Mouse (Mus musculus) heart, adult 2 months (tissue): Measurements from ENCODE around the gene Rars. TPM values are rescaled to one million over a fixed set of nuclear protein-coding genes. Genes with fewer than 3 reads are reported as not detected.
"Not testable (repeated sequence)": the region's sequence is repeated elsewhere in the genome, so short reads cannot be mapped to it uniquely, and the experiment has no call there.

Source experiments
- DNase-seq, 2 experiments: peaks; one replicate each; pipeline ENCODE4 v3.0.0; 2021
- H3K27ac ChIP-seq: fragments of 200-600 bp; 2 replicates; pipeline ENCODE4 v1.8.1; 2022
- H3K27me3 ChIP-seq: fragments of 200-500 bp; 2 replicates; pipeline ENCODE4 v1.6.1; 2012; ENCODE audit warnings: mild to moderate bottlenecking, low read length, inconsistent platforms, mixed read lengths; ENCODE audit not compliant: control insufficient read depth, insufficient read depth
- H3K36me3 ChIP-seq: fragments of 200-500 bp; 2 replicates; pipeline ENCODE4 v1.6.1; 2012; ENCODE audit warnings: low read length, inconsistent platforms; ENCODE audit not compliant: control insufficient read depth, insufficient read depth
- H3K4me1 ChIP-seq: fragments of 200-500 bp; 2 replicates; pipeline ENCODE4 v1.6.1; 2011; ENCODE audit warnings: low read length; ENCODE audit not compliant: control insufficient read depth, insufficient read depth
- H3K4me3 ChIP-seq: fragments of 200-600 bp; 2 replicates; pipeline ENCODE4 v1.8.1; 2022
- H3K79me2 ChIP-seq: fragments of 200-500 bp; replicated peaks from 2 replicates; pipeline ENCODE4 v1.6.1; 2012; ENCODE audit warnings: mild to moderate bottlenecking, inconsistent platforms, low read length, moderate library complexity, mixed read lengths; ENCODE audit not compliant: control insufficient read depth, insufficient read depth
- H3K9ac ChIP-seq: fragments of 200-500 bp; 2 replicates; pipeline ENCODE4 v1.6.1; 2012; ENCODE audit warnings: low read depth, mild to moderate bottlenecking, control low read depth, inconsistent platforms, low read length, mixed read lengths
- CTCF ChIP-seq: fragments of 200-600 bp; IDR thresholded peaks from 2 replicates; pipeline ENCODE4 v1.8.1; 2022; ENCODE audit warnings: antibody characterized with exemption, mild to moderate bottlenecking, moderate library complexity
- EP300 ChIP-seq: fragments of 200-500 bp; IDR thresholded peaks from 2 replicates; pipeline ENCODE4 v1.6.1; 2011; ENCODE audit warnings: low read depth, low read length, control low read depth; ENCODE audit not compliant: insufficient read depth
- POLR2A ChIP-seq: fragments of 200-500 bp; IDR thresholded peaks from 2 replicates; pipeline ENCODE4 v1.6.1; 2011; ENCODE audit warnings: mild to moderate bottlenecking, low read depth, low read length, control low read depth; ENCODE audit not compliant: insufficient read depth
- WGBS: fragments of 180-500 bp; shearing (Covaris S2); methylation state at CpG from one replicate; pipeline ENCODE4 v1.1.7; 2018; 5-methylcytosine and 5-hydroxymethylcytosine counted together
- intact Hi-C: fragments of 180-260 bp; cut with DNase I; formaldehyde crosslinking; loops from one replicate; pipeline ENCODE4 v1.15.1; 2025
- polyA plus RNA-seq: library from polyadenylated mRNA; depleted of rRNA; stranded (reverse); fragments of >200 nt; gene quantifications from 2 replicates; pipeline ENCODE4 v1.2.3, GENCODE M21; 2012
- total RNA-seq, 2 experiments: library from RNA; stranded (reverse); gene quantifications; 2 replicates each; pipeline ENCODE4 v1.2.3; 2021

The Rars gene
- total and polyA plus RNA-seq, 3 experiments = 11.7 to 37.4 (median 36.3) TPM

DNA sequence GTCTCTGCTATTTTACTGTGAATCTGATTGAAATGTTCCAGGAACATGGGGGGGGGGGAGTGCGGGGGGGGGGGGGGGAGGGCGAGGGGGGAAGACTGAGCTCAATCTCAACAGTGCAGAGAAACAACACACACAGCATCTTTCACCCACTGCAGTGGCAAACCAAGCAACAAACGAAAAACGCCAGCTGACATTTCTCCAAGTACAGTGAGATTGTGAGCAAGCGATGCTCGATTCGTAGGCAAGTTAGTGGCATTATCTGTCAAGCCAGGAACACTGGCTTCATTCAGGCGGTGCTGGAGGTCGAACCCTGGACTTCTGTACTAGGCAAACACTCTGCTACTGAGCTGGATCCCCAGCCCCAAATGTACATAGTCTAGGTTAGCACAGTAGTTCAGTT is 21.3 kb upstream of the Rars start:
- WGBS = 72% methylated on average over 7 of the region's 9 CpGs

DNA sequence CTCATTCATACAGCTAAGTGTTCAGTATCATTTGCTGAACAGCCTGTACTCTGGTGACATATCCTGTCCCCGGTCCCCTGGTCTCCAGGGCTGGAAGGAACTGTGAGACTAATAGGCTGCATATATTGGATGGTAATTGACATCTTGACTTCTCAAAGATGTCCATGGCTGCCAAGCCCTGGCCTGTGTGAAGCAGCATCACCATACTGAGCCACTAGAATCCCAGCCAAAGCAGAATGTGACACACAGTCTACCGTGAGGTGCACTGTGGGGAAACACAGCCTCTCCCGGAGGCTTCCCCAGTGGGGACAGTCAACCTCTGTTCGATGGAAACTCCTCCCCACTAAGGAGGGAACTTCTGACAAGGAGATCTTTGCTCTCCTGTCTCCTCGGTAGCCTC is 20.6 kb upstream of the Rars start:
- no peak for DNase-seq
- H3K79me2 ChIP-seq = no peaks in the 10 kb centered on the region
- H3K27me3 ChIP-seq = no peaks in the 10 kb centered on the region
- no peak overlapping the region for H3K9ac ChIP-seq
- no peak for TF ChIP-seq EP300
- no peak for TF ChIP-seq POLR2A
- no peak for TF ChIP-seq CTCF
- WGBS = 71% methylated on average over 5 of the region's 5 CpGs
- no peaks in the 10 kb centered on the region for H3K36me3 ChIP-seq
- H3K27ac ChIP-seq = no peak overlapping the region
- intact Hi-C loops = no loop called here
- H3K4me3 ChIP-seq = no peak overlapping the region
- no peaks in the 10 kb centered on the region for H3K4me1 ChIP-seq

More for the DNA sequence above, 21.3 kb upstream of the Rars start:
- intact Hi-C loops = no loop called here
- Histone ChIP-seq H3K27ac (no peak overlapping the region), H3K4me3 (no peak overlapping the region), H3K9ac (no peak overlapping the region), H3K36me3 (no peaks in the 10 kb centered on the region), H3K4me1 (no peaks in the 10 kb centered on the region), H3K79me2 (no peaks in the 10 kb centered on the region), H3K27me3 (no peaks in the 10 kb centered on the region)
- no peak for DNase-seq
- TF ChIP-seq EP300 = no peak
- no peak for TF ChIP-seq POLR2A
- no peak for TF ChIP-seq CTCF

DNA sequence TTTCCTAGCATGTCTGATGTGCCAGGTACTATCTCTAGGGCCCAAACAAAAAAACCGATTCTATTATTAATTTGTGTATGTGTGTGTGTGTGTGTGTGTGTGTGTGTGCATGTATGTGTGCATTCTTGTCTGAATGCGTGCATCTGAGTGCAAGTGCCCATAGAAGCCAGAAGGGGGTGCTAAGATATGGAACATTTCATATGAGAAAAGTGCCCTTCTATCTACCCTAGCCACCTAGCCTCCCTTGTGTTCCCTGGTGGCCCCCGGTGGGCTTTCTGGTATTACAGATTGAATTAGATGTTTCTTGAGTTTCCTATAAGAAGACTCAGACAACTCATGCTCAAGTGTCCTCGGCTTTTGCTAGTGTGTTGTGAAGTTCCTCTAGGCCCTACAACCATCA is 19.3 kb upstream of the Rars start:
- intact Hi-C loops = no loop called here
- WGBS = 92% methylated on average over 4 of the region's 4 CpGs
- Histone ChIP-seq H3K79me2 (no peaks in the 10 kb centered on the region), H3K36me3 (no peaks in the 10 kb centered on the region), H3K27ac (no peak overlapping the region), H3K9ac (no peak overlapping the region), H3K27me3 (no peaks in the 10 kb centered on the region), H3K4me1 (no peaks in the 10 kb centered on the region), H3K4me3 (no peak overlapping the region)
- no peak for TF ChIP-seq CTCF
- no peak for TF ChIP-seq POLR2A
- DNase-seq = no peak

DNA sequence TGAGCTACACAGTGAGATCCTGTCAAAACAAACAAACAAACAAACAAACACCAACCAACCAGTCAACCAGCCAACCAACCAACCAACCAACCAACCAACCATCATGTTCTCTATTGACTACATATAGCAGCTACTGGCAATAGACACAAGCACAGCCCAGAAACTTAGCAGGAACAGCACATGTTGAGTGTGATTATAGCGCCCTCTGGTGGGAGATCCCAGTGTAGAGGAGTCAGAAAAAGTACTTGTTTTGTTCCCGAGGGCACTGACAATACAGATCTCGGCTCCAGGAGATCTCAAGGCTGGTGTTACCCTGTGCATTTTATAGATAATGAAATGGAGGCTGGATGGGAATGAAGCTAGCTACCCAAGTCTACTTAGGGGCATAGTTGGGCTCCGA is 18.4 kb upstream of the Rars start:
- WGBS = 50% methylated on average over 4 of the region's 4 CpGs
- H3K27me3 ChIP-seq = no peaks in the 10 kb centered on the region
- H3K36me3 ChIP-seq = no peaks in the 10 kb centered on the region
- H3K79me2 ChIP-seq = no peaks in the 10 kb centered on the region
- intact Hi-C loops = no loop called here
- no peak for TF ChIP-seq EP300
- peak; percentile 45 for TF ChIP-seq CTCF
- no peak overlapping the region for H3K9ac ChIP-seq
- no peak overlapping the region for H3K27ac ChIP-seq
- DNase-seq = no peak
- no peak overlapping the region for H3K4me3 ChIP-seq
- H3K4me1 ChIP-seq = no peaks in the 10 kb centered on the region

DNA sequence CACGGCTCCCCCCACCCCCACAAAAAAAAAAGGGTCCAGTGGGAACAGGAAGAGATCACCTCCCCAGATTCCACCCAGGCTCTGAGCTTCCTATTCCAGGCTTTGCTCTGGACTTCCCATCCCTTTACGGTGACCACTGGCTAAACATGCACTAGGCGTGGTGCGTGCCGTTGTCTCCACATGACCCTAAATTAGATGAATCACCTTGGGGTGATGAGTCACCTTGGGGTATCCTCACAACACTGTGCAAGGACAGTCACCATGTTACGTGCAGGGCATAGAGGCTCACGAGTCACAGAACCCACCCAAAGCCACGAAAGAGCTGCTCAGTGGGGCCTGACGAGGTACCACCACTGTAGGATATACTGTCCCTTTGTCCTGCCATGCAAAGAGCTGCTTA is 10.0 kb upstream of the Rars start:
- no peaks in the 10 kb centered on the region for H3K36me3 ChIP-seq
- intact Hi-C loops = no loop called here
- H3K4me3 ChIP-seq = no peak overlapping the region

DNA sequence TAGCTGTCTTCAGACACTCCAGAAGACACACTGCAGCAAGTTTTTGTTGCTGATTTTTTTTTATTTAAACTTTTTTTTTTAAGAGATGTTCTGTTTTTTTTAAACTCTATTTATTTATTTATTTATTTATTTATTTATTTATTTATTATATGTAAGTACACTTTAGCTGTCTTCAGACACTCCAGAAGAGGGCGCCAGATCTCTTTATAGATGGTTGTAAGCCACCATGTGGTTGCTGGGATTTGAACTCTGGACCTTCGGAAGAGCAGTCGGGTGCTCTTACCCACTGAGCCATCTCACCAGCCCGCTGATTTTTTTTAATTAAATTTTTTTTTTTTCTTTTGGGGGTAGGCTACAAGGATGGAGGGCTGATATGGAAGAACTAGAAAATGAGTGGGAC is 8.3 kb upstream of the Rars start:
- H3K27ac ChIP-seq, H3K4me3 ChIP-seq, H3K79me2 ChIP-seq, H3K36me3 ChIP-seq, H3K9ac ChIP-seq, H3K27me3 ChIP-seq, DNase-seq, intact Hi-C loops, H3K4me1 ChIP-seq: not testable (repeated sequence)
- WGBS = 81% methylated on average over 4 of the region's 4 CpGs
- TF ChIP-seq CTCF = peak; percentile 27

More for the DNA sequence above, 10.0 kb upstream of the Rars start:
- H3K27ac ChIP-seq = no peak overlapping the region
- no peaks in the 10 kb centered on the region for H3K79me2 ChIP-seq
- TF ChIP-seq POLR2A (no peak), EP300 (no peak), CTCF (no peak)
- no peak overlapping the region for H3K9ac ChIP-seq
- DNase-seq = no peak
- H3K4me1 ChIP-seq = no peaks in the 10 kb centered on the region
- WGBS = 78% methylated on average over 9 of the region's 9 CpGs
- H3K27me3 ChIP-seq = no peaks in the 10 kb centered on the region

DNA sequence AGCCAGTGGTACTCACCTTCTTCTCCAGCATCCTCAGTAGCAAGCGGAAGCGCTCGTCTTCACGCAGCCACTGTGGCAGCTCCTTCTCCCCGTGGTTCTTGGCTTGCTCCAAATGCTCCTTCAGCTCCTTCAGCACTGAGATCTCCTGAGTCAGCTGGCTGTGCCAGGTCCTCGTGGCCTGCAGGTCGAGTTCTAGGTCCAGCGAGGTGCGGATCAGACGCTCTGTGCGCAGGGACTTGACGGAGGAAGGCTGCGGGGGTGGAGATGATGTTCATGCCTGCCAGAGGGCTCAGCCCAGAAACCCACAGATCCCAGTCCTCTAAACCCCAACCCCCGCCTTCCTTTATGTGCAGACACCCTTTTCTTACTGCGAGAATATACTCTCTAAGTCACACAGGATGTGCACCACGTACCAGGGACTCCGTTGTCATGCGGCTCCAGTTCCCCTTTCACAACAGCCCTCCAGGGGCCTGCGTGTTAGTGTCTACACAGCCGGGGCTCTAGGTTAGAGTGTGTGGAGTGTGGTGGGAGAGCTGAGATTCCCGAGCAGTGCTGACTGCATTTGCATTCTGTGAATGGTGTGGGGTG is 7.5 kb upstream of the Rars start:
- intact Hi-C loops = no loop called here
- H3K4me3 ChIP-seq = no peak overlapping the region
- no peak for DNase-seq
- no peaks in the 10 kb centered on the region for H3K27me3 ChIP-seq
- no peak for TF ChIP-seq POLR2A
- no peak overlapping the region for H3K9ac ChIP-seq
- 85% methylated on average over 21 of the region's 21 CpGs for WGBS
- no peaks in the 10 kb centered on the region for H3K36me3 ChIP-seq
- H3K4me1 ChIP-seq = no peaks in the 10 kb centered on the region; the same call in 1 of the 2 replicates
- no peak overlapping the region for H3K27ac ChIP-seq
- no peaks in the 10 kb centered on the region for H3K79me2 ChIP-seq

DNA sequence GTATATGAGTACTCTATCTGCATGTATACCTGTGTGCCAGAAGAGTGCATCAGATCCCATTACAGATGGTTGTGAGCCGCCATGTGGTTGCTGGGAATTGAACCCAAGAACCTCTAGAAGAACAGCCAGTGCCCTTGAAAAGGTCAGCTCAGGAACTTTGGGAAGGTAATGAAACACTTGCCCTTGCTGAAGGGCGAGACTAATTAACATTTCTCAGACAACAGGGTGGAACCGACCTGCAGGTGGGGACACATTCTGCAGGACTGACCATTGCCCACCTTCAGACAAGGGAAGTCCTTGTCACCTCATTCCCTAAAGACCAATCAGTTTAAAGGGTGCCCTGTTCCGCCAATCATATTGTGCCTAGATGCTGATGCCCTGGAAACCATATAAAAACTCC is 6.5 kb upstream of the Rars start:
- WGBS = 92% methylated on average over 4 of the region's 4 CpGs
- intact Hi-C loops, H3K27ac ChIP-seq, H3K4me1 ChIP-seq, H3K27me3 ChIP-seq, H3K36me3 ChIP-seq, H3K4me3 ChIP-seq, DNase-seq, H3K79me2 ChIP-seq, H3K9ac ChIP-seq: not testable (repeated sequence)
